Mouse (Mus musculus) kidney, adult 2 months (tissue): ENCODE data around the gene Lpin2. TPM values are rescaled to one million over a fixed set of nuclear protein-coding genes. Genes with fewer than 3 reads are reported as not detected.

ENCODE experiments used
- DNase-seq: peaks from one replicate; pipeline ENCODE4 v3.0.0; 2021
- H3K27ac ChIP-seq: fragments of 200-500 bp; 2 replicates; pipeline ENCODE4 v1.5.1; 2012; ENCODE audit warnings: low read depth, low read length, control low read depth, inconsistent platforms; ENCODE audit not compliant: insufficient read depth
- H3K27me3 ChIP-seq: fragments of 200-500 bp; replicated peaks from 2 replicates; pipeline ENCODE4 v1.6.1; 2012; ENCODE audit warnings: mild to moderate bottlenecking, moderate library complexity, low read length, inconsistent platforms; ENCODE audit not compliant: control insufficient read depth, insufficient read depth
- H3K36me3 ChIP-seq: fragments of 200-500 bp; 2 replicates; pipeline ENCODE4 v1.6.1; 2012; ENCODE audit warnings: mild to moderate bottlenecking, moderate library complexity, low read length, inconsistent platforms; ENCODE audit not compliant: control insufficient read depth, insufficient read depth
- H3K4me1 ChIP-seq: fragments of 200-500 bp; 2 replicates; pipeline ENCODE4 v1.6.1; 2011; ENCODE audit warnings: low read length; ENCODE audit not compliant: control insufficient read depth, insufficient read depth
- H3K4me3 ChIP-seq: fragments of 200-500 bp; 2 replicates; pipeline ENCODE4 v1.5.1; 2011; ENCODE audit warnings: mild to moderate bottlenecking, low read depth, low read length, control low read depth; ENCODE audit not compliant: insufficient read depth
- CTCF ChIP-seq: fragments of 200-500 bp; conservative IDR thresholded peaks from 2 replicates; pipeline ENCODE4 v1.5.1; 2011; ENCODE audit warnings: low read depth, mild to moderate bottlenecking, control low read depth, low read length, moderate library complexity, mixed read lengths; ENCODE audit not compliant: insufficient read depth, insufficient read length
- POLR2A ChIP-seq: fragments of 200-500 bp; IDR thresholded peaks from one replicate; pipeline ENCODE4 v1.6.1; 2011; ENCODE audit warnings: low read depth, low read length, control low read depth
- WGBS: fragments of 180-500 bp; shearing (Covaris S2); methylation state at CpG from one replicate; pipeline ENCODE4 v1.1.7; 2018; 5-methylcytosine and 5-hydroxymethylcytosine counted together
- polyA plus RNA-seq: library from polyadenylated mRNA; depleted of rRNA; stranded (reverse); fragments of >200 nt; gene quantifications from 2 replicates; pipeline ENCODE4 v1.2.3, GENCODE M21; 2012

Lpin2 gene
- polyA plus RNA-seq, 1 experiment = 17.7 TPM

GRCm38 (mm10) chr17:71256068-71256615, 73.8 kb downstream of the Lpin2 start:
- no peak for DNase-seq
- TF ChIP-seq CTCF (no peak), POLR2A (no peak)
- Histone ChIP-seq H3K36me3 (no peaks in the 10 kb centered on the region), H3K4me1 (peaks cover 9% of the 10 kb centered on the region), H3K27ac (no peak overlapping the region), H3K4me3 (no peak overlapping the region), H3K27me3 (no peaks in the 10 kb centered on the region)
- 77% methylated on average over 14 of the region's 14 CpGs for WGBS

- TF ChIP-seq CTCF = no peak
- no peak for TF ChIP-seq POLR2A
- DNase-seq = no peak
- WGBS = 79% methylated on average over 13 of the region's 13 CpGs
- Histone ChIP-seq H3K4me3 (no peak overlapping the region), H3K36me3 (no peaks in the 10 kb centered on the region), H3K27ac (no peak overlapping the region), H3K27me3 (no peaks in the 10 kb centered on the region), H3K4me1 (peaks cover 9% of the 10 kb centered on the region)
Measured at GRCm38 (mm10) chr17:71256806-71257536, 74.6 kb downstream of the Lpin2 start.

- 45% methylated on average over 11 of the region's 11 CpGs for WGBS
- TF ChIP-seq POLR2A (no peak), CTCF (no peak)
Measured at GRCm38 (mm10) chr17:71259727-71260126, 77.4 kb downstream of the Lpin2 start.

GRCm38 (mm10) chr17:71260658-71261057, 78.3 kb downstream of the Lpin2 start:
- Histone ChIP-seq H3K27me3 (no peaks in the 10 kb centered on the region), H3K4me1 (no peaks in the 10 kb centered on the region), H3K27ac (no peak overlapping the region), H3K36me3 (no peaks in the 10 kb centered on the region), H3K4me3 (no peak overlapping the region)
- WGBS = 64% methylated on average over 3 of the region's 3 CpGs
- no peak for TF ChIP-seq POLR2A
- 0 out of 2 replicates have a peak, but pooled peaks have one; percentile 22 for TF ChIP-seq CTCF
- no peak for DNase-seq

More at GRCm38 (mm10) chr17:71259727-71260126, 77.4 kb downstream of the Lpin2 start:
- H3K27me3 ChIP-seq = no peaks in the 10 kb centered on the region
- DNase-seq = peak; percentile 66
- no peak overlapping the region for H3K27ac ChIP-seq
- H3K4me1 ChIP-seq = no peaks in the 10 kb centered on the region
- H3K4me3 ChIP-seq = no peak overlapping the region
- H3K36me3 ChIP-seq = no peaks in the 10 kb centered on the region

- Histone ChIP-seq H3K4me1 (0 out of 2 replicates have a peak, but pooled peaks cover 3% of the 10 kb centered on the region), H3K27ac (no peak overlapping the region), H3K4me3 (no peak overlapping the region), H3K36me3 (no peaks in the 10 kb centered on the region), H3K27me3 (no peaks in the 10 kb centered on the region)
- no peak for TF ChIP-seq POLR2A
- TF ChIP-seq CTCF = no peak
- DNase-seq = no peak
- 75% methylated on average over 6 of the region's 6 CpGs for WGBS
Measured at GRCm38 (mm10) chr17:71263136-71263535, 80.8 kb downstream of the Lpin2 start.

GRCm38 (mm10) chr17:71264739-71265138, 82.4 kb downstream of the Lpin2 start:
- no peak for DNase-seq
- Histone ChIP-seq H3K27ac (no peak overlapping the region), H3K4me1 (0 out of 2 replicates have a peak, but pooled peaks cover 4% of the 10 kb centered on the region), H3K4me3 (no peak overlapping the region), H3K36me3 (no peaks in the 10 kb centered on the region), H3K27me3 (no peaks in the 10 kb centered on the region)
- 60% methylated on average over 4 of the region's 4 CpGs for WGBS
- no peak for TF ChIP-seq POLR2A

GRCm38 (mm10) chr17:71265336-71266051, 83.1 kb downstream of the Lpin2 start:
- DNase-seq = no peak
- no peaks in the 10 kb centered on the region for H3K27me3 ChIP-seq
- 0 out of 2 replicates have a peak, but pooled peaks cover 4% of the 10 kb centered on the region for H3K4me1 ChIP-seq
- no peak overlapping the region for H3K4me3 ChIP-seq
- no peaks in the 10 kb centered on the region for H3K36me3 ChIP-seq
- no peak for TF ChIP-seq POLR2A
- no peak for TF ChIP-seq CTCF
- no peak overlapping the region for H3K27ac ChIP-seq
- WGBS = 75% methylated on average over 5 of the region's 5 CpGs
